Mouse (Mus musculus) C2C12 (cell line): ENCODE data around the gene Gm7029. TPM values are rescaled to one million over a fixed set of nuclear protein-coding genes. Genes with fewer than 3 reads are reported as not detected.

ENCODE experiments used
- H3K27me3 ChIP-seq: one replicate; pipeline ENCODE4 v1.6.1; 2011; ENCODE audit not compliant: control insufficient read depth, insufficient read depth, insufficient read length
- H3K36me3 ChIP-seq: one replicate; pipeline ENCODE4 v1.6.1; 2011; ENCODE audit not compliant: control insufficient read depth, insufficient read depth
- H3K4me3 ChIP-seq: one replicate; pipeline ENCODE4 v1.5.1; 2011; ENCODE audit warnings: mild to moderate bottlenecking, control low read depth; ENCODE audit not compliant: poor library complexity, insufficient read depth, severe bottlenecking
- H3K79me2 ChIP-seq: one replicate; pipeline ENCODE4 v1.6.1; 2011; ENCODE audit not compliant: control insufficient read depth, insufficient read depth
- H3K79me3 ChIP-seq: one replicate; pipeline ENCODE4 v1.6.1; 2011; ENCODE audit warnings: low read depth, control low read depth
- H3ac ChIP-seq: one replicate; pipeline ENCODE3; 2011; ENCODE audit warnings: low read depth; ENCODE audit not compliant: control insufficient read depth, insufficient read length
- CEBPB ChIP-seq: IDR thresholded peaks from one replicate; pipeline ENCODE4 v1.6.1; 2011; ENCODE audit warnings: low read depth, mild to moderate bottlenecking, control low read depth, moderate library complexity
- CTCF ChIP-seq: IDR thresholded peaks from one replicate; pipeline ENCODE4 v1.5.1; 2011; ENCODE audit not compliant: control insufficient read depth, insufficient read depth, insufficient read length
- FOSL1 ChIP-seq: IDR thresholded peaks from one replicate; pipeline ENCODE4 v1.8.0; 2011; ENCODE audit warnings: mild to moderate bottlenecking, low read length; ENCODE audit not compliant: poor library complexity, insufficient read depth, severe bottlenecking
- MAX ChIP-seq: IDR thresholded peaks from one replicate; pipeline ENCODE4 v1.6.1; 2011; ENCODE audit warnings: mild to moderate bottlenecking, control low read depth
- MYOD1 ChIP-seq: IDR thresholded peaks from one replicate; pipeline ENCODE4 v1.6.1; 2011; ENCODE audit warnings: low read depth; ENCODE audit not compliant: control insufficient read depth, insufficient read length
- MYOG ChIP-seq: IDR thresholded peaks from one replicate; pipeline ENCODE4 v1.6.1; 2011; ENCODE audit not compliant: control insufficient read depth, insufficient read length; ENCODE audit errors: extremely low read depth
- USF1 ChIP-seq: IDR thresholded peaks from one replicate; pipeline ENCODE4 v1.6.1; 2011; ENCODE audit warnings: low read depth, mild to moderate bottlenecking, control low read depth, moderate library complexity
- polyA plus RNA-seq: library from polyadenylated mRNA; unstranded; fragments of >200 nt; fragmentation: generic; extraction: Trizol; gene quantifications from one replicate; pipeline ENCODE4 v1.2.1, GENCODE M21; 2012; ENCODE audit warnings: missing spikeins

Gene Gm7029
- polyA plus RNA-seq, 1 experiment = not detected

GRCm38 (mm10) chr17:33914969-33915391 lies 41.3 kb downstream of the Gm7029 start:
- Histone ChIP-seq H3K79me3 (peaks cover 4% of the 10 kb centered on the region), H3ac (peak overlapping the region; percentile 20), H3K36me3 (peaks cover 47% of the 10 kb centered on the region), H3K27me3 (no peaks in the 10 kb centered on the region), H3K4me3 (no peak overlapping the region), H3K79me2 (peaks cover 55% of the 10 kb centered on the region)
- TF ChIP-seq MAX (no peak), MYOD1 (no peak)

DNA sequence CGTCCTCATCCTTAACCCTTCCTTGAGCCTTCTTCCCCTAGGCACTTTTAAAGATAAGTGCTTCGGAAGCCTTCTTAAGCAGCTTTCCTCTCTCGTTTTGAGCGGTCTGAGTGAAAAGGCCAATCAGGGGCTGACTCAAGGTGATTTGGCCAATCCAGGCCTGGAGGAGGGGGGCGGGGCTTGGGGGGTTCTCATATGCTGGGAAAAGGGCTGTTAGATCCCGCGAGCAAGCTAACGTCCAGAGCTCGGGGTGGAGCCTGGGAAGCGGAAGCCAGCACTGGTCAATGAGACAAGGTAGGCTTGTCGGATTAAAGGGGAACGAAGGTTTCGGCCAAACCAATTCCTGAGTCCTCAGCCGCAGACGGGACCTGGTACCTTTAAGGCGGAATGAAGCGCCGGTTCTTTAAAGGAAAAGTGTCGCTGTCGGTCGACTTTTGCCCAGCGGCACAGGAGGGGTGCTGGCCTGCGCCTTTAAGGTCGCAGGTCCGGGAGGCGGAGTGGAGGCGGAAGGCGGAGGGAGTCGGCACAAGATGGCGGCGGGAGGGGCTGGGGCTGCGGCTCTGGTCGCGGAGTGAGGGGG lies 42.1 kb downstream of the Gm7029 start, which contains the start of the genes Tapbp and Zbtb22:
Gene Tapbp (plus strand): TSS at position 229 of the 580 bp plus-strand sequence.
Gene Zbtb22 (plus strand): TSS at position 234 of the 580 bp plus-strand sequence.
- Histone ChIP-seq H3K27me3 (no peaks in the 10 kb centered on the region), H3K36me3 (peaks cover 47% of the 10 kb centered on the region), H3ac (peak within 1 kb of the TSS; percentile 50), H3K4me3 (peak within 1 kb of the TSS; percentile 46), H3K79me2 (peaks cover 49% of the 10 kb centered on the region), H3K79me3 (peaks cover 4% of the 10 kb centered on the region)
- TF ChIP-seq FOSL1 (no peak), MYOD1 (no peak), CEBPB (no peak), MYOG (no peak), USF1 (no peak), MAX (no peak), CTCF (no peak)

DNA sequence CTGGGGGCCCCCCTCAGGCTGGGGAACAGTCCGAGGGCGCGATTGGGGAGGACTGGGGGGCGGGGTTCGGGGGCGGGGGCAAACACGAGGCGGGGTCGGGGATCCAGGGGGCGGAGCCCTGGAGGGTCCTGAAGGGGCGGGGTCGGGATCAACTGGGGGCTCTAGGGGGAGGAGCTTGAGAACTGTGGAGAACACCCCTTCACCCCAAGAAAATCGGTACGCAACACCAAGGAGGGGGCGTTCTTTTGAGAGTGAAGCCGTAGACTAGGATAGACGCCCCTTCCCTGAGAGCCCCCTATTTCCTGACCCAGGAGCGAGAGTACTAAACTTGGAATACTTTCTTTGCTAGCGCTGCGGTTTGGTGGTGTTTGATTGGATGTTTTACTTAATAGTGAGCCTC lies 42.7 kb downstream of the Gm7029 start:
- Histone ChIP-seq H3K79me2 (peaks cover 49% of the 10 kb centered on the region), H3ac (no peak overlapping the region), H3K36me3 (peaks cover 43% of the 10 kb centered on the region), H3K79me3 (peaks cover 4% of the 10 kb centered on the region), H3K27me3 (no peaks in the 10 kb centered on the region), H3K4me3 (peak overlapping the region; percentile 46)
- TF ChIP-seq MYOD1 (no peak), MAX (no peak), FOSL1 (no peak), USF1 (no peak), CTCF (no peak), CEBPB (no peak), MYOG (no peak)

DNA sequence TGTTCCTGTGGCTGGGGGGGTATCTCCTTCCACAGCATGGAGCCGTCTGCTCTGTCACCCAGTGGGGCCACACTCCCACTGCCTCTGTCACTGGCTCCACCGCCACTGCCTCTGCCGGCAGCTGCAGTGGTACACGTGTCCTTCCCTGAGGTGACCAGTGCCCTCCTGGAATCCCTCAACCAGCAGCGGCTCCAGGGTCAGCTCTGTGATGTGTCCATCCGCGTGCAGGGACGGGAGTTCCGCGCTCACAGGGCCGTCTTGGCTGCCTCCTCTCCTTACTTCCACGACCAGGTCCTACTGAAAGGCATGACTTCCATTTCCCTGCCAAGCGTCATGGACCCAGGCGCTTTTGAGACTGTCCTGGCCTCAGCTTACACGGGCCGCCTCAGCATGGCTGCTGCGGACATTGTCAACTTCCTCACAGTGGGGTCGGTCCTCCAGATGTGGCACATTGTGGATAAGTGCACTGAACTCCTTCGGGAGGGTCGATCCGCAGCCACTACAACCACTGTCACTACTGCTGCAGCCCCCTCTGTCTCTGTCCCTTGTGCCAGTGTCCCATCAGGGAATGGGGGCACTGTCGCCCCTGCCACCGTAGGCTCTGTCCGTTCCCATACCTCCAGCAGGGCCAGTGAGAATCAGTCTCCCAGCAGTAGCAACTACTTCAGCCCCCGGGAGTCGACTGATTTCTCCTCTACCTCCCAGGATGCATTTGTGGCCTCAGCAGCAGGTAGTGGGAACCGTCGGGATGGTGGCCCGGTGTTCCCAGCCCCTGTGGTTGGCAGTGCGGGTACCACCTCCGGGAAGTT lies 43.4 kb downstream of the Gm7029 start:
- Histone ChIP-seq H3K36me3 (peaks cover 37% of the 10 kb centered on the region), H3ac (peak overlapping the region; percentile 50), H3K27me3 (no peaks in the 10 kb centered on the region), H3K79me2 (peaks cover 49% of the 10 kb centered on the region), H3K79me3 (peaks cover 2% of the 10 kb centered on the region), H3K4me3 (peak overlapping the region; percentile 46)
- TF ChIP-seq MAX (no peak), CTCF (no peak), CEBPB (no peak), USF1 (no peak), MYOG (no peak), FOSL1 (no peak), MYOD1 (no peak)

DNA sequence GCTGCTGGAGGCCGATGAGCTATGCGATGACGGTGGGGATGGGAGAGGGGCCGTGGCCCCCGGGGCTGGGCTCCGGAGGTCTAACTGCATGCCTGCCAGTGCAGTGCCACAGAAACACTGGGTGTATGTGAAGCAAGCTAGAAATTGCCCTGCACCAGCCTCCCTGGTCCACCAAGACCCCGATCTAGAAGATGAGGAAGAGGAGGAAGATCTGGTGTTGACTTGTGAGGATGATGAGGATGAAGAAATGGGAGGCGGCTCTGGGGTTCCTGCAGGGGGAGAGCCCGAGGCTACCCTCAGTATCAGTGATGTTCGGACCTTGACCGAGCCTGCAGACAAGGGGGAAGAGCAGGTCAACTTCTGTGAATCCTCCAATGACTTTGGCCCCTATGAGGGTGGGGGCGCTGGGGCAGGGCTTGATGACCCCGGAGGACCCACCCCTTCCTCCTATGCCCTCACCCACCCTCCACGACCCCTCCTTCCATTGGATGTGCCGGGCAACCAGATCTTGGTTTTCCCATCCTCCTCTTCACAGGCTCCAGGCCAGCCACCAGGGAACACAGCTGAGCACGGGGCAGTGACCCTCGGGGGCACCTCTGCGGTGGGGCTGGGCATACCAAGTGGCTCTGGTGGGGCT lies 44.1 kb downstream of the Gm7029 start:
- TF ChIP-seq USF1 (no peak), CEBPB (no peak), CTCF (no peak), MAX (no peak), FOSL1 (no peak), MYOD1 (no peak), MYOG (no peak)
- H3K27me3 ChIP-seq = no peaks in the 10 kb centered on the region
- H3K36me3 ChIP-seq = peaks cover 34% of the 10 kb centered on the region
- peaks cover 48% of the 10 kb centered on the region for H3K79me2 ChIP-seq
- H3K4me3 ChIP-seq = no peak overlapping the region
- H3K79me3 ChIP-seq = peaks cover 2% of the 10 kb centered on the region
- H3ac ChIP-seq = no peak overlapping the region
